Mouse (Mus musculus) right cerebral cortex, postnatal 4 days (tissue): ENCODE measurements around the gene Selenbp1.
A peak's percentile ranks its signal among the peaks of the same experiment; 100 is the strongest.
"Not testable (repeated sequence)": the region's sequence is repeated elsewhere in the genome, so short reads cannot be mapped to it uniquely, and the experiment has no call there.

Source experiments
- DNase-seq: peaks from one replicate; pipeline ENCODE4 v3.0.0-alpha.2; 2022

Selenbp1 gene

GRCm38 (mm10) chr3:94933604-94934003 lies 748 bp downstream of the Selenbp1 start:
- DNase-seq = not testable (repeated sequence)

DNA sequence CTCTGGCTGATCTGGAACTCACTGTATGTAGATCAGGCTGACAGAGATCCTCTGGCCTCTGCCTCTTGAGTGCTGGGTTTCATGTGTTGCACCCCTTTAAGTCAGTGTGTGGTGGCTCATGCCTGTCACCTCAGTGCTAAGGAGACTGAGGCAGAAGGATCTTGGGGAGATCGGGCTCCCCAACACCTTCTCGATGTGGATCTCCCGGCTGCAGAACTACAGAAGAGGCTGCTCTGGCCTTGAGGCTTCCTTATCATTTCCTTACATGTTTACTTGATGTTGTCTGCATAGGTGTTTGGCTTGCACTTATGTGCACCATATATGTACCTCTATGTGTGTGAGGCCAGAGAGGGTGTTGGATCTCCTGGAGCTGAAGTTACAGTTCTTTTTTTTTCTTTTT lies 1.7 kb downstream of the Selenbp1 start:
- not testable (repeated sequence) for DNase-seq

- DNase-seq = not testable (repeated sequence)
Observed at GRCm38 (mm10) chr3:94935332-94935731, 2.5 kb downstream of the Selenbp1 start.

GRCm38 (mm10) chr3:94936147-94936546 lies 3.3 kb downstream of the Selenbp1 start:
- not testable (repeated sequence) for DNase-seq

- not testable (repeated sequence) for DNase-seq
Observed at GRCm38 (mm10) chr3:94937194-94937593, 4.3 kb downstream of the Selenbp1 start.

DNA sequence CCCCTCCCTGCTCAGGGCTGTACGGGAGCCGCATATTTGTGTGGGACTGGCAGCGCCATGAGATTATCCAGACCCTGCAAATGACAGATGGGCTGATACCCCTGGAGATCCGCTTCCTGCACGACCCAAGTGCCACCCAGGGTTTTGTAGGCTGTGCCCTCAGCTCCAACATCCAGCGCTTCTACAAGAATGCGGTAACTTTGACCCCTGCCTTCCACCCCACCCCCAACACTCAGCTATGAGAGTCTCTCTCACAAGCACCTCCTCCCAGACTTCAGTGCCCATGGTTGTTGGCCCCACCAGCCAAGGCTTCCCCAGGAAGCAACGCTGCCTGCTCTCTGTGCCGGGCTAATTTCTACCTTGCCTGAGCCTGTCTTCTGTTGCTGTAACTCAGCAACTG lies 7.2 kb downstream of the Selenbp1 start:
- DNase-seq = not testable (repeated sequence)

DNA sequence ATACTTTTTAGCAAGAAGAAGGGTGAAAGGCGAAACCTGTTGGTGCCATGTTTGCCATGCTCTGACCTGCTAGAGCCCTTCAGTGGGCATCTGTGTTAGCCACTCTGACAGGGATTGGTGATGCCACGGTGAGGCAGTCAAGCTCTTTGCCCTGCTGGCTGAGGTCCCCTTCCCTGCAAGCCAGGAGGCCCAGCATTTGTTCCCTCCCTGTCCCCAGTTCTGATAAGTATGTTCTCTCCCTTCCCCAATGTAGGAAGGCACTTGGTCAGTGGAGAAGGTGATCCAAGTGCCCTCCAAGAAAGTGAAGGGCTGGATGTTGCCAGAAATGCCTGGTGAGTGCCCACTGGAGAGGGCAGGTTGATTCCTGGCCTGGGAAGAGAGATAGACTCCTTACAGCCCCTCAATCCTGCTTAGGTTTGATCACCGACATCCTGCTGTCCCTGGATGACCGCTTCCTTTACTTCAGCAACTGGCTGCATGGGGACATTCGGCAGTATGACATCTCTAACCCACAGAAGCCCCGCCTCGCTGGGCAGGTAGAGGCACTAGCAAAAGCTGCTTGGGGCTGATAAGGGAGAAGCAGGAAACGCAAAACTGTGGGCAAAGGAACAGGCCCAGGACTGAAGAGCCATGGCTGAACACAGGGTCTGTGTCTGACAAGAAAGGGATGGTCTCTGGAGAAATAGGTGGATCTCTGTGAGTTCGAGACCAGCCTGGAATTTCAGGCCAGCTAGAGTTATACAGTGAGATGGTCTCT lies 9.5 kb downstream of the Selenbp1 start:
- DNase-seq = not testable (repeated sequence)

- DNase-seq = not testable (repeated sequence)
Observed at GRCm38 (mm10) chr3:94943706-94944105, 10.8 kb downstream of the Selenbp1 start.

GRCm38 (mm10) chr3:94948066-94948614 lies 15.3 kb downstream of the Selenbp1 start:
- no peak for DNase-seq

GRCm38 (mm10) chr3:94949645-94950044 lies 16.8 kb downstream of the Selenbp1 start:
- DNase-seq = no peak

- DNase-seq = no peak
Observed at GRCm38 (mm10) chr3:94952806-94953205, 19.9 kb downstream of the Selenbp1 start.

GRCm38 (mm10) chr3:94953384-94953763 lies 20.5 kb downstream of the Selenbp1 start:
- DNase-seq = no peak

DNA sequence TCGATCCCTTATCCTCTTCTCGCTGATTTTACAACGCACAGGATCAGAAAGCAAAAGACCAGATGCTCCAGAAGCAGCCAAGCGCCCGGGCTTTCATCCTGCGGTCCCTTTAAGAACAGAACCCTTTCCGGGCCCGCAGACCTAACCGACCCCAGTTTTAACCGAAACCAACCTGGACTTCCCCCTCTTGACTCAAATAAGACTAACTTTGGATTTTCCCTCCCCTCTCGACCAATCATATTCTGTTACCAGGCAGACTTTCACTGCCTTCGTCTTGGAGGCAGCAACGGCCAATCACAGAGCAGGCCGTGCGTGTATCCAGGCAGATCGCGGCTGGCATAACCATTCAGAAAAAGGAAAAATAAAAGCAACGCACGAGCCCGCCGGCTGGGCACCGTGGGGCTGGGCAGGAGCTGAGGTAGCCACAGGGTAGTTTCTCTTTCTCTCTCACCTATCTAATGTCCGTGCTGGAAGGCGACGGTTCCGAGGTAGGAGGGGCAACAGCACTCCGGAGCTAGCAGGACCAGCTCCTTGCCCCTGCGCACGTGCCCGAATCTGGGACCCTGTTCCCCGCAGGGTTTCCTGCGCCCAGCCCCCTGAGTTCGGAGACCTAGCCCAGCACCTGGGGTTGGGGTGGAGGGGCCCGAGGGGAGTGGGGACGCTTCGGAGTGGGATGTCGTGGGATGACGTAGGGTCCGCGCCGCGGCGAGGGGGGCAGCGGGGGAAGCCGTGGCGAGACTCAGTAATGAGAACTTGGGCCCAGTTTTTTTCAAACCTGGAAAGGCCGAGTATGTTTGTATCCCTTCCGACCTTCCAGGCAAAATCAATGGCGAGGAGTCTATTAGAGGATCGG lies 21.1 kb downstream of the Selenbp1 start, which contains the start of gene Rfx5:
Gene Rfx5, plus strand, starts transcription at position 312 of the 853 bp plus-strand sequence.
- DNase-seq = peak; percentile 75

GRCm38 (mm10) chr3:94958295-94958694 lies 25.4 kb downstream of the Selenbp1 start:
- DNase-seq = no peak

DNA sequence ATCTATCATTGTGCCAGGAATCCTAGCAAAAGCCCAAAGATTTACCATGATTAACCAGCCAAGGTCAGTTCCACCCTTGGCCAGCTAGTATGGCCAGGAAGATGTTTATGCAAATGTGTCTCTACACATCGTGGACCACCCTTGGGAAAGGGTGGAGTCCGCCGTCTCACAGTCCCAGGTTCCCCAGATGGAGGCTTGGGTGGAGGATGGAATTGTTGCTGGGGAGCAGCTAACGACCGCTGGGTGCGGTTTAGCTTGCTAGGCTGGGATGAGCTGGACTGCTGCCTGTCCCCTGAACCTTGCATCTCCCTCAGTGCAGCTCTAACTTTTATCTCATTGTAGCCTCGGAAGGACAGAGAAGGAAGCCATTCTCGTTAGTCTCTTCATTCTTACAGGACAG lies 27.0 kb downstream of the Selenbp1 start:
- no peak for DNase-seq

GRCm38 (mm10) chr3:94960322-94960721 lies 27.5 kb downstream of the Selenbp1 start:
- no peak for DNase-seq

- DNase-seq = no peak
Observed at GRCm38 (mm10) chr3:94964989-94965388, 32.1 kb downstream of the Selenbp1 start.

DNA sequence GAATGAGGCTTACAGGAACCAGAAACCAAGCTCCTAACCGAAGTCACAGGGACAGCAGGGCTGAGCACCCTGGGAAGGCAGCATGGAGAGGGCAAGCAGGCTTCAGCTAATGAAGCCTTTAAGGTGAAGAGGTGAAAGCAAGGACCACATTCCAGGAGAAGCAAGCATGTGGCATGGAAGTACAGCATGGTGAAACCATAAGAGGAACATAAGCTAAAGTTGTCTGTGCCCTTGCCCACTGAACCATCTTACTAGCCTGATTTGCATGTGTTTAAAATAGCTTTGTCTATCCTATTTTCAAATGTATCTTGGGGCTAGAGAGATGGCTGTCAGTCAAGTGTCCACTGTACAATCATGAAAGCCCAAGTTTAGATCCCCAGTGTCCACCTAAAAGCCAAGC lies 33.0 kb downstream of the Selenbp1 start:
- DNase-seq = no peak

GRCm38 (mm10) chr3:94972552-94972951 lies 39.7 kb downstream of the Selenbp1 start:
- DNase-seq = no peak

DNA sequence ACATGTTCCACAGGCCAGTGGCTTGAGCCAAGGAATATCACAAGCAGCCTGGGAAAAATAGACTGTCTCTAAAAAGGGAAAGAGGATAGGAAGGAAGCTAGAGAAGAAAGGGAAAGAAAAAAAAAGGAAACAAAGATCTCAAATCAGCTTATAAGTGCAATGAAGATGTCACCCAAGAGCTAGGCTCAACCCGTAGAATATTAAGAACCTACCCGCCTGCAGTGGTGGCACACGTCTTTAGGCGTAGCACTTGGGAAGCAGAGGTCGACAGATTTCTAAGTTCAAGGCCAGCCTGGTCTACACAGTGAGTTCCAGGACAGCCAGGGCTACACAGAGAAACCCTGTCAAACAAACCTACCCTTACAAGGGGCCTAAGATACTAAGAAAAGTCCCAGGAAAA lies 40.8 kb downstream of the Selenbp1 start:
- DNase-seq = no peak

DNA sequence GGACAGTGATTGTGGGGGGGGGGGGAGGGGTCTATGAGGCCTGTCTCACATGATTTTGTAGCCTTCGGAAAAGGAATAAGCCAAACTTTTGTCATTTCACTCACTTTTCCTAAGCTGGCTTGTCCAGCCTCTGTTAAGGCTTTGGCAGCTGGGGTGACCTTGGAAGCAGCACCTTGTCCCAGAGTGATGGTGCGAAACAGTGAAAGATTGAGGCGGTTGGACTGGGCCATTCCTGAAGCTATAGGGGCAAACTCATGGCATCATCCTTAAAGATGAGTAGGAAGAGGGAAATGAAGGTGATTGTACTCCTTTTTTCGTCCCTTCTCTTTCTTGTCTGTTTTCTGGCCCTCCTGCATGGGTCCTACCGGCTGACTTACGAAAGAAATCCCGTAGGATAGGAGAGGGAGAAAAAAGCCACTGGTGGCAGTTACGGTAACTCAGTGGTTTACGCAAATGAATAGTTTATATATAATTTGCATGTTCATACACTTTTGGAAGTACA lies 41.2 kb downstream of the Selenbp1 start:
- DNase-seq = no peak

- DNase-seq = peak; percentile 72
Observed at GRCm38 (mm10) chr3:94974528-94975422, 41.9 kb downstream of the Selenbp1 start, which contains the start of gene Pi4kb. Gene Pi4kb (plus strand): TSS chr3:94974731.
